ENCODE assay signal across 8 mouse cellular contexts in the genomic region with DNA sequence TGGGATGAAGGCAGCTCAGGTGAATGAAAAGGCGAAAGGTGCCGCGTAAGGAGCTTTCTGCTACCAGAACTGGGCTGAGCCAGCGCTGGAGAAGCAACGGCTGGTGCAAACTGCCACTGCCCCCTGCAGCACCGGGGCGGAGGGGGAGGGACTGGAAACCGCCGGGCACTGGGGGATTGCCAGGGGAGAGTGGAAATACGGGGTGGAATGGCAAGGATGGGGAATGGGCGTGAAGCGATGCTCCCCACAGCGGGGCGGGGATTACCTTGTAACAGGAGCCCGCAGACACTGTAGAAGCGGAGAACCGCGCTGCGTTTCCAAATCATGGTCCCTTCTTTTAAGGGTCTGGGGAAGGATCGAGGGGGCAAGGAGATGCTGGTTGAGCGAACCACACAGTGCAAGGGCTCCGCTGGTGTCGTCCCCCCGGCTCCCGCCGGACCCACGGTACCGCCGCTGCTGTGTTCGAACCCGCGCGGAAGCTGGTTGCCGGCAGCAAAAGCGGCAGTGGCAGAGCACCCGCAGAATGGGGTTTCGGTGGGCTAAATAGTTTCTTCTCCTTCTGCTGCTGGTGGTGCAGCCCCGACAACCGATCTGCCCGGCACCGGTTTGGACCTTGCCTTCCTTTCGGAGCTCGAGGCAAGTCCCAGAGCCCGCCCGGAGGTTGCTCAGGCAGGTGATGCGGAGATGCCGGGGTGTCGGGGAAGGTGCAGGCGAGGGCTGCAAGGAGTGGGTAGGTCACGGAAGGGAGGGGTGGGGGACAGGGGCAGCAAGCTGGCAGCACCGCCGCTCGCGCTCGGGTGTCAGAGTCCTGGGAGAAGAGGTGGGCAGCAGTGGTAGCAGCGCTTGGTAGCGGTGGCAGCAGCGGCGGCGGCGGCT. TPM values are rescaled to one million over a fixed set of nuclear protein-coding genes. Genes with fewer than 3 reads are reported as not detected.
A peak's percentile ranks its signal among the peaks of the same experiment; 100 is the strongest.
DNase-seq lines count a peak whose midpoint lies in the region; ATAC-seq and TF ChIP-seq lines count a peak whose summit lies in the region.

No protein-coding gene starts in this region.

- TF ChIP-seq CTCF in left cerebral cortex, adult 2 months (IDR thresholded peaks at IDR 0.05), result no peak; the same call in 1 of the 2 replicates

- no peaks in the 10 kb centered on the region for H3K9me3 ChIP-seq in forebrain, embryonic 15.5 days
- H3K9me3 ChIP-seq in hindbrain, embryonic 15.5 days, result no peaks in the 10 kb centered on the region

- H3K4me1 ChIP-seq in forebrain, embryonic 15.5 days, result peaks cover 13% of the 10 kb centered on the region
- peaks cover 3% of the 10 kb centered on the region; the same call in 1 of the 2 replicates for H3K4me1 ChIP-seq in hindbrain, embryonic 15.5 days (replicated peaks)

- H3K27ac ChIP-seq in forebrain, embryonic 15.5 days (replicated peaks), result peak overlapping the region; percentile 95
- peak overlapping the region; percentile 90 for H3K27ac ChIP-seq in hindbrain, embryonic 15.5 days (replicated peaks)
- peak overlapping the region; percentile 90 for H3K27ac ChIP-seq in left cerebral cortex, adult 2 months

- intact Hi-C loops in left cerebral cortex, adult 2 months (cut with DNase I), result loop anchor here (5.0 to 10.0 kb wide), 6 partner anchors 145 to 1045 kb away; no protein-coding TSS in a partner anchor

- peak; percentile 59 for ATAC-seq in forebrain, embryonic 15.5 days (replicated peaks)
- ATAC-seq in hindbrain, embryonic 15.5 days (ENCODE audit: low FRiP score, low read depth), result peak; percentile 67

- H3K4me3 ChIP-seq in forebrain, embryonic 15.5 days, result peak overlapping the region; percentile 83
- peak overlapping the region; percentile 92 for H3K4me3 ChIP-seq in hindbrain, embryonic 15.5 days
- peak overlapping the region; percentile 90 for H3K4me3 ChIP-seq in left cerebral cortex, adult 2 months

- peak; percentile 2 for DNase-seq in adrenal gland, adult 8-10 months
- peak; percentile 89 to 90 for DNase-seq in cerebellum, adult 18-20 months
- peak; percentile 77 to 81 for DNase-seq in left cerebral cortex, adult 2 months (ENCODE audit: extremely low spot score in 1 of 2, low spot score in 2 of 2)
- peak; percentile 26 for DNase-seq in lung, postnatal 36 days
- peak; percentile 83 for DNase-seq in right cerebral cortex, adult 18-20 months
- DNase-seq in adipocyte (ENCODE audit: low spot score), result no peak

- no peaks in the 10 kb centered on the region for H3K27me3 ChIP-seq in forebrain, embryonic 15.5 days
- no peaks in the 10 kb centered on the region for H3K27me3 ChIP-seq in hindbrain, embryonic 15.5 days

- no peaks in the 10 kb centered on the region for H3K36me3 ChIP-seq in forebrain, embryonic 15.5 days
- no peaks in the 10 kb centered on the region for H3K36me3 ChIP-seq in hindbrain, embryonic 15.5 days

- H3K4me2 ChIP-seq in forebrain, embryonic 15.5 days (replicated peaks), result peak overlapping the region; percentile 71
- peak overlapping the region; percentile 65 for H3K4me2 ChIP-seq in hindbrain, embryonic 15.5 days

- under 1% methylated on average over 60 of the region's 61 CpGs for WGBS in forebrain, embryonic 15.5 days
- 0% methylated on average over 60 of the region's 61 CpGs for WGBS in hindbrain, embryonic 15.5 days

- H3K9ac ChIP-seq in forebrain, embryonic 15.5 days (replicated peaks), result peak overlapping the region; percentile 79
- H3K9ac ChIP-seq in hindbrain, embryonic 15.5 days, result peak overlapping the region; percentile 88

RNA-seq across cellular contexts. Expression of a gene that starts 0.6 kb away (rescaled TPM):
- 1 to 10 TPM in 2 of 4 experiments, under 1 TPM in 2; 0.81 to 1.7 (median 1.1) TPM for total RNA-seq in adrenal gland, adult 8-10 months (2022)
- polyA plus RNA-seq in forebrain, embryonic 15.5 days (2015; fragmentation: Nextera tagmentation; extraction: Ambion mirVana), result 36.4 and 37.3 TPM in 2 replicates
- 57.6 and 63.8 TPM in 2 replicates for polyA plus RNA-seq in hindbrain, embryonic 15.5 days (2015; fragmentation: Nextera tagmentation; extraction: Ambion mirVana)
- 100 to 1,000 TPM; 230 to 245 TPM for total RNA-seq in left cerebral cortex, adult 2 months (2021)

Comparison
In these comparisons a context has a peak if more than half of its experiments do, and no peak if none do; other contexts are left out.
1. RNA of a gene that starts 0.6 kb away (total RNA-seq): 230 to 245 TPM in left cerebral cortex, adult 2 months; 0.81 to 1.7 TPM in adrenal gland, adult 8-10 months; every median in the first group is over 10 times any median in the second.
2. Peak in every context shown above with its lines, with median percentiles within 50 percentile points of each other: H3K27ac ChIP-seq and H3K4me3 ChIP-seq.